Mouse (Mus musculus): ENCODE data around the gene Rbbp5.
"Not testable (repeated sequence)": the region's sequence is repeated elsewhere in the genome, so short reads cannot be mapped to it uniquely, and the experiment has no call there.

Rbbp5 gene

DNA sequence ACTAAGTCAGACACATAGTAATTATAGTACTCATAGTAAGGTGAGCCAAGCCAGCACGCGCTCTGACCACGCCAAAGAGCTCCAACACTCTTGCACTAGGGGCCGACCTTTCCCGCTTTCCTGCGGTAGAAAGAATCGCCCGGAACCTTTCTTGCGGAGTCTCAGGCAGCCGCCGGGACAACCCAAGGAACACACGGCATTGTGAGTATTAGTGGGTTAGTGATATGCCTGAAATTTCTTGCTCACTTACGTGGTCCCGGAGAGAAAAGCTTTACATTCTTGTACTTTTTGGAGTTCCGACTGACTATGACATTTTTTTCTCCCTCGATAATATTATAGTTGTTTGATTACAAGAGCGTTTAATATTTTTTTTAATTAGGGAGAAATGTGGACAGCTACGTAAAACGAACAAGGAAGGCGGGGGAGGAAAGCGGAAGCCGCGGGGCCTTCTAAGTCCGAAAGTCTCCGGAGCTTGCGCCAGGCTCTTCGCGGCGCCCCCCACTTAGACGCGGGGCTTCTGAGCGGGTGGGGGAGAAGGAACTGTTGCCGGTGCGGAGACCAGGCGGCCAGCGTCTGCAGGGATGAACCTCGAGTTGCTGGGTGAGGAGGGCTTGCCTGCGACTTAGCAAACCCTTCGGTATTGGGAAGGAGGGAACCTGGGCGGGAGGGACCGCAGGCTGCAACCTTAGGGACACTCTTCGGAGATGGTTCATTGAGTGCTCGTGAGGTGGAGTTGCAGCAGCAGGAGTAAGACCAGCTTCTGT is at the start of gene Rbbp5:
Gene Rbbp5 (plus strand): TSS at position 438 of the 764 bp plus-strand sequence.
- peak; percentile 98 for DNase-seq

DNA sequence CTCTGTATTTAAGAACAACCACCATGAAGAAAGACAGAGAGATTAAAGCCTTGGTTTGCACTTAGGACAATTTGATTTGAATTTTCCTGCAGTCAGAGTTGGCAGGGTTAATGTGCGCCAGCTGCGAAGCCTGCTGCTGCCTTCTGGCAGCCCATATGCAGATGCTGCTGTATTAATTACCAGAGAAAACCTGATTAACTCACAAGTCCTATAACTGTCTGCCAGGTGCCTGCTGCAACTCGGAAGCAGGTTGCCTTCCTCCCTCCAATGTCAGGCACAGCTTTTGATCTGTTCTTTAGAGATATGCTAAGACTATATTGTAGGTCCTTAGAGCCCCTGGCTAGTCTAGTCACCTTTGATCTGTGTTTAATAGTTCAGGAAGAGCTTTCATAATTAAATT is 46.3 kb upstream of the Rbbp5 start:
- DNase-seq, result no peak

DNA sequence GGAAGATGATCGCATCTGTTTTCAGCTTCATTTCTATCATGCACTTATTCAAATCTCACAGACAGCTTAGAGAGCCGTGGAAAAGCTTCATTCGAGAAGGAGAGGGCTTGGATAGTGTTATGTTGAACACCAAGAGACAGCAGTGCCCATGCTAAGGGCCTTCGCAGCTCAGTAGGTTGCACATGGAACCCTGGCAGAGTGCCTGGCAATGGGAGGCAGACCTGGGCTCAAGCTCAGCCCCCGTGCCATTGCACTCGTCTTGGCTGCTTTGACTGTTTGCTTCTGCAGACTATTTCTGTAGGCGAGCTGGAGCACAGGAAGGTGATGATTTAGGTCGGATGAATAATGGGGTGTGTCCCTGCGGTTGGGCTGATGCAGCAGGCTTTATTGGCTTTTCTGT is 45.4 kb upstream of the Rbbp5 start:
- peak; percentile 90 for DNase-seq

DNA sequence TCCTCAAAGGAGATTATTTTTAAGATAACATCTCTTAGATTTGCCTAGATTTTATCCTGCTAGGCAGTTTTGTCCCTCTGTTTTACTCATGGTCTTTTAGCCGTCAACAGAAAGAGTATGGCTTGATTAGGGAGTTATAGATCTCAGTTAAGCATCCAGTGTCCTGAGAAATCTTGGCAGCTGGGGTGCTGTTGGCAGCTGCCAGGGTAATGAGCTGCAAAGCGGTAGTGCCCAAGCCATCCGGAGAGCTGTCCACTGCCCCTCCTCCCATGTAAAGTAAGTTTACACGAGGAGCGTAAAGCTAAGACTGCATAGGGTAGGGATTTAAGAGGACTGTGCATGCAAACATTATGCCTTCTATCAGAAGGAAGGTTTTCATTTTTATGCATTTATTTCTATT is 43.8 kb upstream of the Rbbp5 start:
- DNase-seq, result no peak

DNA sequence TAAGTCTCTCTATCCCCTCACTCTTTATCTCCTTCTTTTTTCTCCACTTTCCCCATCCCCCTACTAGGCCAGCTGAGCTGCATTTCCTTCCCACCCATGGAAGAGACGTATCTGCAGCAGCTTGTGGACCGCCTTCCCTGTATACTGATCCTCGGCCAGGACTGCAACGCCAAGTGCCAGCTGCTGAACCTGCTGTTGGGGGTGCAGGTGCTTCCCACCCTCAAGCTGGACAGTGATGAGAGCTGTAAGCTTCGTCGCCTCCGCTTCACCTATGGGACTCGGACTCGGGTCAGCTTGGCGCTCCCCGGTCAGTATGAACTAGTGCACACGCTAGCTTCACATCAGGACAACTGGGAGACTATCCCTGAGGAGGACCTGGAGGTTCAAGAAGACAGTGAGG is 43.1 kb upstream of the Rbbp5 start:
- peak; percentile 87 for DNase-seq

DNA sequence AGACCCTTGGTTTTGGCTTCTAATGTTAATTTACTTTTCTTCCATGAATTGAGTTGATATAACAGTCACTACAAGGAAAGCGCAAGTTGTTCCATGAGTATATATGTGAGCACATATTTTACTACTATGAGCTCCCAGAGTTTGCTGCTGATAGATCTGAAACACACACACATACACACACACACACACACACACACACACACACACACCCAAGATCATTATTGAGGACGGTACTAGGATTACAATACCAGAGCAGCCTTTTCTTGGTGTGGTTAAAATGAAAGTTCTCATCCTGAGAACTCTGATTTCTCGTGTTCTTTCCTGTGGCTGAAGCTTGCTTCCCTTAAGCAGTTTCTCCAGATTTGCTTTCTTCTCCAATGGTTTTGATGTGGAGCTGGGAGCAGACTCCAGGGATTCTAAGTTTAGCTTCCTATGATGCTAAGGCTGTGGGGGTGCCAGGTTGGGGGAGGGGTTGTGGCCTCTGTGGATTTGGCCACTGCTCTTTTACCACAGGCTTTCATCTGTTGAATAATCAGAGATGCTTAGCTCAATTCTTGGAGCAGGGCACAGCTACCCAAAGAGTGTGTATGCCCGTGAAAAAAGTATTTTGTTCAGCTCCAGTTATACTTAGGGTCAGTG is 40.7 kb upstream of the Rbbp5 start:
- DNase-seq, result peak; percentile 94

DNA sequence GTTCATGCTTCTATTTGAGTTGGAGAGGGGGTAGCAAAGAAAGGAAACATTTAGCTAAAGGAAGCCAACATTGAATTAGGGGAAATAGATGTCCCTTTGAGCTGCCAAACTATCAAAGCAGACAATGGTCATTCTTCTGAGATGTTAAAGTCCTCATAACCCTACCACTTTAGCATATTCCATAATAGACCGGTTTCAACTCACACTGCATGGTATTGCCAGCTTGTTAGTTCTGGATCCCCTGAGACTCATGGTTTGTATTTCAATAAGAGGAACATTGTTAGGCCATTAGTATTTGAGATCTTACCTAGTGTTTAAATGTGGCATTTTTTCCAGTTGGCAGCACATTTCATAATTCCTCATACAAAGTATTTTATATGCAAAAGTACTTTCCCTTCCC is 40.2 kb upstream of the Rbbp5 start:
- peak; percentile 74 for DNase-seq

DNA sequence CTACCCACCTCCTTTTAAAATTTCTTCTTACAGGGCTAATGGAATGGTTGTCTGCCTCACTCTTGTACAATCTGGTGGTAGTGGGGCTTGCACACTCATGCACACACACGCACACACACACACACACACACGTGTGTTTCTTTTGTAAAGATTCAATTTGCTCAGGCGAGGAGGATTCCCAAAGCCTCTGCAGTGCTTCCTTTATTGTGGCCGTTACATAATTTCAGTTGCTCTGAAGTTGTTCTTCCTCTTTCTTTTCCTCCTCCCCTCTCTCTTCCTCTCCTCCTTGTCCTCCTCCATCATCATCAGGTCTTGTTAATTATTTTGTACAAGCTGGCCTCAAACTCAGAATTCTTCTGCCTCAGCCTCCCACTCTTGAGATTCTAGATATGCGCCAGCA is 39.8 kb upstream of the Rbbp5 start:
- peak; percentile 70 for DNase-seq

DNA sequence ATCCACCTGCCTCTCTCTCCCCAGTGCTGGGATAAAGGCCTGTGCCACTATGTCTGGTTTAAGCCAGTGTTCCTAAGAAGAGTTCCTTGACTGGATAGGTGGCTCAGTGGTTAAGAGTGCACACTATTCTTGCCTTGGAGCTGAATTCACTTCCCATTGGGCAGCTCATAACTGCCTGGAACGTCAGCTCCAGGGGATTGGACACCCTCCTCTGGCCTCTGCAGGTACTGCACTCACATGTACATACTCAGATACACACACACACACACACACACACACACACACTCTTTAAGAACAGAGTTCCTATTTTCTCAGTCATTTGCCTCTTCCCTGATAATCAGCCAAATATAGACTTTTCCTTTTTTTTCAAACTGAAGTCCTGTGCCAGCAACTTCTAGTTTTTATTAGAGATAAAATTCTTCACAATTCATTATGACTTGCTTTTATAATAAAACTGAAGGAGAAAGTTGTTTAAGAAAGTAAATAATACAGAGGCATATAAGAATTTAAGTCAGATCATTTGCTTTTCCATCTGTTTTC is 36.2 kb upstream of the Rbbp5 start:
- DNase-seq, result no peak

DNA sequence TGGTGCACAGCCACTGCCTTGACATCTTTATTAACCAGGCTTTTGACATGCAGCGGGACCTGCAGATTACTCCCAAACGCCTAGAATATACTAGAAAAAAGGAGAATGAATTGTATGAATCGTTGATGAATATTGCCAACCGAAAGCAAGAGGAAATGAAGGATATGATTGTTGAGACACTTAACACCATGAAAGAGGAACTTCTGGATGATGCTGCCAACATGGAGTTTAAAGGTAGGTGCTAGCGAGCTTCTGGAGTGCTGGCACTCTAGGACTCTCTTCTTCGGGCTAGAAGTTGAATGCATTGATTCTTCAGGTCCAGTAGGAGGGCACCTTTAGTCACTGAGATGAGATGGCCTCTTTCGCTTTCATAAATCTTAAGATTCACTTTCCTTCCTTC is 27.4 kb upstream of the Rbbp5 start:
- DNase-seq, result no peak

DNA sequence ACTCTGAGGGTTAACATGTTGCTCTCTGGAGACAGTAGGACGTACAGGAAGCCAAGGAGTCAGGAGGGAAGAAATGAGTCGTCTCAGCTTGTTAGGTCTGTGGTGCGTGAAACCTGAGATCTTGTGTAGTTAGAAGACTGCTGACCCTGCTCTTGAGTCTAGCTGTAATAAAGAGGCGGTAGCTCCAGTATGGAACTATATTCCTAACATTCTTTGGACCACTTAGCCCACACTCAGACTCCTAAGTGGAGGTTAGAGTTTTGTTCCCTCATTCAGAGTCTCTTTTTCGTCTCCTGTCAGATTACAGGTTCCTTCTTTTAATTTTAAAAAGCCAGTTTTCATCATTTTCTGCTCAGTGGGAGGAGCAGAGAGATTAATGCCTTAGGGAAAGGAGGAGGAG is 12.5 kb upstream of the Rbbp5 start:
- DNase-seq, result no peak

DNA sequence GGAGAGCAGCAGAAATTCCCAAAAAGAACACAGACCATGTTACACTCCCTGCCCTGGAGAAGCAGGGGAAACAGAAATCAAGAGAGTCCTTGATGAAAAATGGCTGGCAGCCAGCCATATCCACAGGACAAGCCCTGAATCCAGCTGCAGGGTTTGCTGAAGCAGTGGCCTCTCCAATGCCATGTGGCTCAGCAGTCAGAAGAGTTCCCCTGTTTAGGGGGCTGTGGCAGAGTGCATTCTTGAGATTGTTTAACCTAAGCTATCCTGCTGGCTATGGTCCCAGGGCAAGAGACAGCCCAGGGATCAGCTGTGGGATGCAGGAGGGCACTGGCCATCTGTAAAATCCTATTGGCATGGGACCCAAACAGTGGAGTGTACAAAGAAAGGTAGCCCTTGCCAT is 8.2 kb upstream of the Rbbp5 start:
- no peak for DNase-seq

DNA sequence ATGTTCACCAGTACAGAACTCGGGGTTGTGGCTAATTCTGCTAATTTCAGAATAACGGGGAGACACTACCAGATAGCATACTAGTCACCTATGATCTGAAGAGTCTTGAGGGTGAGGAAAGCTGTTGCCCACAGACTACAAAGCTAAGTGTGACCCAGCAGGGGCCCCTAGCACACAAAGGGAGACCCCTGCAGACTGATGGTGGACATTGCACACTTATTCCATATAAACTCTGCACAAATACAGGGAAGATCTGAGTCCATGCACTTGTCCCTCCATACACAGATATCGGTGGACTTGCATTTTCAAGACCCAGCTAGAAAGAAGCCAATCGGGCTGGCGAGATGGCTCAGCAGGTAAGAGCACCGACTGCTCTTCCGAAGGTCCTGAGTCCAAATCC is 7.6 kb upstream of the Rbbp5 start:
- DNase-seq, result no peak

DNA sequence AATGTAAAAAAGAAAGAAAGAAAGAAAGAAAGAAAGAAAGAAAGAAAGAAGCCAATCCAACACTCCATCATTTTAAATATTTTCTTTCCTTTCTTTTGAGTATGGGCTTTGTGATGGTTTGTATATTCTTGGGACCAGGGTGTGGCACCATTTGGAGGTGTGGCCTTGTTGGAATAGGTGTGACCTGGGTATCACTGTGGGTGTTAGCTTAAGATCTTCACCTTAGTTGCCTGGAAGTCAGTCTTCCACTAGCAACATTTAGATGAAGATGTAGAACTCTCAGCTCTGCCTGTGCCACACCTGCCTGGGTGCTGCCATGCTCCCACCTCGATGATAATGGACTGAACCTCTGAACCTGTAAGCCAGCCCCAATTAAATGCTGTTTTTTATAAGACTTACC is 7.1 kb upstream of the Rbbp5 start:
- DNase-seq, result not testable (repeated sequence)

DNA sequence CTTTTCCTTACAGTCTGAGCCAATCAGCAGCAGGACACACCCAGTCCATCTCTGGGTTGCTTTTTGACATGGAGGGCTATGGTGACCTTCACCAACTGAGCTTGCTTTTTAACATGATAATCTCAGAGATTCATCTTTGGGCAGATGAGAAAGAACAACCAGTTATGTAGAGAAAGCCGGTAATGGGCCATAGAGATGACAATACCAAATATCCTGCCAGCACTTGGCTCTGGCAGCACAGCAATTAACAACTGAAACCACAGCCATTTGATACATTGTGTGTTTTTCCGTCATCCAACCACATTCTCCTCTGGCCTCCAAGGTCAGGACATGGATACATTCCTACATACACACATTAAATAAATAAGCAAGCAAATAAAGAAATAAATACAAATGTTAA is 6.1 kb upstream of the Rbbp5 start:
- no peak for DNase-seq

DNA sequence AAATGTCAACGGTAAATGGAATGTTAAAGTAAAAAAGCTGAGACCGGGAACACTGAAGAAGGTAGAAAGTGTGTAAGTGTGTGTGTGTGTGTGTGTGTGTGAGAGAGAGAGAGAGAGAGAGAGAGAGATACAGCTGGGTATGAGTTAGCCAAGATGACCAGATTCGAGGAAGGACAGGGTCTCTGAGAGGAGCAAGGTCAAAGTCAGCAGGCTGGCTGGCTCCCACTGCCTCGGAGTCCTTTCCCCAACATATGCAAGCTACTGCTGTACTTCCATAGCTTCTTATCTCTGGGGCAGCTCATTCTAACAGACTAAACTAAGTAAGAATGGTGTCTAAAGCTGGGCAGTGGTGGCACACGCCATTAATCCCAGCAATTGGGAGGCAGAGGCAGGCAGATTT is 5.7 kb upstream of the Rbbp5 start:
- DNase-seq, result no peak

DNA sequence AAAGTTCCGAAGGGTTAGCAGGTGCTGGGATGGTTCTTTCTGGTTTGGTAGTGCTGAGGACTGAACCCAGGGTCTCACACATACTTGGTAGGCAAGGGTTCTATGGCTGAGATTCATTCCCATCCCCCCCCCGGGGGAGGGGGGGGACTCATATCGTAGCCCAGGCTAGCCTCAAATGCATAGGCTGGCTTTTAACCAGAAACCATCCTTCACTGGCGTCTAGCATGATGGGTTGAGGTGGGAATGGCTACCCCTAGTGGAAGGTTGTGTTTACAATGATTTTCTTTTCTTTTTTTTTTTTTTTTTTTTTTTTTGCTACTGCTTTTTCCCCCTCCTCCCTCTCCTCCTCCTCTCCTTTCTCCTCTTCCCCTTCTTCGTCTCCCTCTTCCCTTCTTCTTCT is 4.6 kb upstream of the Rbbp5 start:
- no peak for DNase-seq

DNA sequence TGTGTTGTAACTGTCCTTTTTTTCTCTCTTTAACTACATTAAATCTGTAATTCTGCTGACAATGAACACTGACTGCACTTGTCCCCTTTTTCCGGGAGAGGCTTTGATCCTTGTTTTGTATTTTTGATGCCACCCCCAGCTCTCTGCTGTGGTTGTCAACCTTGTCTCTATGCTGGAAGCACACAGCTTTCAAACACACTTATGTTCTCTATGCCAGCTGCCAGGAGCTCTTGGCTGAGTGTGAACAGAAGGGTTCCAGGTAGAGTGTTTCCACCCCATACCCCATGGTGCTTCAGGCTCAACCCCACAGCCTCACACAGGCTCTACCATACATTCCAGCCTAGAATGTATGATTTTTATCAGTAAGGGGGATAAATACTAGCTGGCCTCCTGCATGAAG is 2.7 kb upstream of the Rbbp5 start:
- DNase-seq, result peak; percentile 72

DNA sequence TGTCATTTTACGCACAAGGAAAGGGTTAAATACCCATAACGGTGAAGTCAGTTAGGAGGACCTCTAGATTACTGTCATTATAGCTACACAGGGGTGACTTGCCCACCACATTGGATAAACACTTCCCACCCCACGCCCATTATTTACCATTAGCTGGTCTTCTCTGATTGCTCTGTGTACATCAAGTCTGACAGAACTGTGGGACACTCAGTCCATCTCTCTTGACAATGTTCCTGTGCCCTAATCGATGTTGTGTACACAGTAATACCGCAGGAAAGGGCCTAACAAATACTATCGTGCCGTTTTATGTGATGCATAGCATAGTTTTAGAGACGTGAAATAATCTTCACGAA is 614 bp upstream of the Rbbp5 start:
- no peak for DNase-seq

DNA sequence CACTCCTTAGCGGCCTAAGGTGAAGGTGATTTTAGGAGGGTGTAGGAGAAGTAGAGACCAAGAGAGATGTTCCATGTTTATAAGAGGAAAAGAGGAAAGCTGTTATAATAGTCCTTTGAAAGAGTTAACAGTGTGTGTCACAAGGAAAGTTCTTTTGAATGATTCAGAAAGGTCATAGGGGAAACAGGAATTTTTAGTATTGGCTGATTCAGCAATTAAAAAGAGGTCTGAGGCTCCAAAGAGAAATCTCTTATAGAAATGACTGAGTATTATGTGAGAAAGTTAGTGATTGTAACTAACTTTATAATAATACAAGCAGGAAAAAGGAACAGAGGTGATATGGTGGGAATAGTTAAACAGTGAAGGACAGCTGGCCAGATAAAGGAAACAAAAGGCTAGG is 2.3 kb downstream of the Rbbp5 start:
- peak; percentile 55 for DNase-seq

DNA sequence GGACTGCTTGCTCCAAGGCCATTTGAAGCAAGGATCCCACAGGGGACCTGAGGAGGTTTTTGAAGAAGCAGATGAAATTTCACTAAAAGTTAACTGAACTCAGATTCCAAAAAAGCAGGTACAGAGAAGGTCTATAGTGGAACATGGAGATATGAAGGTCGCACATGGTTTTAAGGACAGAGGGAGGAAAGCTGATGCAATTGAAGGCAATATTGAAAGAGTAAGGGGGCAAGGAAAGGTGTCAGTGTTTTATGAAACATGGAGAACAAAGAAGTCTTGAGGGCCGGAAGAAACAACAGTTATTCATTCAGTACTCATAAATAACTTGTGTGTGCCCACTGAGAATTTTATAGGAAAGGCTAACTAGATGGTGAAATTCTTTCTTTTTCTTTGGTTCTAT is 4.5 kb downstream of the Rbbp5 start:
- no peak for DNase-seq

DNA sequence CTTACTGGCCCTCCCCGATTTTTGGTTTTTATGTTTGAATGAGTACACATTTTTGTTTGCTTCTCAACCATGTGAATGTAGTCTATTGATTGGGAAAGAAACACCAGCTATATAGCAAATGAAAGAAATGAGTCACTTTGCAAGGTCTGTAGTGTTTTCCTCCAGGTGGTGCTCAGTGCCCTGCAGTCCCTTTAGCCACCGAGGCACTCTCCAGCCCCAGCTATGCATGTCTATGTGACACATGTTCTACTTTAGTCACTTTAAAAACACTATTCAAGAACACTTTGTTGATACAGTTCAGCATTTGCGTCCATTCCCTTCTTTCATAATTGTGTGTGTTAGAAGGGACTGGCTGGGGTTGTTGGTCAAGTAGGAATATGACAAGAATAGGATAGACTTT is 6.1 kb downstream of the Rbbp5 start:
- peak; percentile 61 for DNase-seq

DNA sequence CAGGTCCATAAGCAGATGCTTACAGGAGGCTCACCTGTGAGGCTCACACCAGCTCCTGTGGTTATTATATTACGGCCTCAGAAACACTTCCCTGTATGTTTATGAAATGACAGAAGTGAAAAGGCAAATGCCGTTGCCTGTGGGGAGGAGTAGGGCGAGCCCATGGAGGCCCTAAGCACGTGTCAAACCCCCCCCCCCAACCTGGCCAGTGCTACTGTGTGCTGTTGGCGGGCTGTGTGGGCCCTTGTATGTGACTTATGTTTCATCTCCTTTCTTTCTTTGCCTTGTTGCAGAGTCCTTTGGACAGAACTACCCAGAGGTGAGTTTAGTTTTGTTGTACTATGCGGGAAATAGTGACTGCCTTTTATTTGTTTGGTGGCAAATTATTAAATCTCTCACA is 6.6 kb downstream of the Rbbp5 start:
- peak; percentile 73 for DNase-seq

DNA sequence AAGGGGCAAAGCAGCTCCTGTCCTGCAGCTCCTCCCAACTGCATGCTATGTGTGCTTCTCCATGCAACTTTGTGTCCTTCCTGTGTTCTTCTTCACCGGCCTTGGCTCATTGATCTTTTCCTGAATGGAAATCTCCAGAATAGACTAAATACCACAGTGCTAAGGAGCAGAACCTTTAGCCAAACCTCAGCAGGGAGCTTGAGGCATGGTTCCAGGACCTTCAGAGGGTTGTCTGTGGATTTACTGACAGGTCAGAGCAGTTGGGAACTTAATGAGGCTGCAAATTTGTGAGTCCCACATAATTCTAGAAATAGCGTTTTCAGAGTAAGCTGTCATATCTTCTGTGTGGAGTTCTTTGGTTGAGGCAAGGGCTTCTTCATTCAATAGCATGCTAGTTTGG is 23.4 kb downstream of the Rbbp5 start:
- DNase-seq, result peak; percentile 76

DNA sequence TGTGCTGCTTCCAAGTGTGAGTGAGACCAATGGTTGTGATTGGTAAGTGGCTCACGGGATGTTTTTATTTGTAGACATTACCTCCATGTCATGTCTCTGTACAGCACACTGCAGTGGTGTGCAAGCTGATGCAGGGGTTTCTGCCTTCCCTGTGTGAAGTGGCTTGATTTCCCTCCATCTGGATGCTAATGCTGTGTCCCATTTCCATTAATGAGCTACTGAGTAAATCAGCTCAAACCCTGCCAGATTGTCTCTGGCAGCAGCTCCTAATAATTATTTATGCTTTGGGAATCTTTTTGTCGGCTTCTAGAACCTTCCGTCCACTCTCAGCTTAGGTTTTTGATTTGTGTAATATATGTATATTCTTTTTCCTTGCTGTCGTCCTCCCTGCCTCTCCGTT is 28.0 kb downstream of the Rbbp5 start:
- DNase-seq, result peak; percentile 42
